Mouse (Mus musculus) small intestine, adult 2 months (tissue): ENCODE measurements around the gene Espl1.
A peak's percentile ranks its signal among the peaks of the same experiment; 100 is the strongest.

Source experiments
- CTCF ChIP-seq: fragments of 200-500 bp; IDR thresholded peaks from 2 replicates; pipeline ENCODE4 v1.5.1; 2012; ENCODE audit warnings: low read depth, mild to moderate bottlenecking, control low read depth, inconsistent platforms, low read length, moderate library complexity, mixed read lengths; ENCODE audit not compliant: insufficient replicate concordance, insufficient read length; ENCODE audit errors: extremely low read depth
- POLR2A ChIP-seq: fragments of 200-500 bp; IDR thresholded peaks from 2 replicates; pipeline ENCODE4 v1.6.1; 2012; ENCODE audit warnings: low read depth, mild to moderate bottlenecking, control low read depth, inconsistent platforms, low read length, moderate library complexity

DNA sequence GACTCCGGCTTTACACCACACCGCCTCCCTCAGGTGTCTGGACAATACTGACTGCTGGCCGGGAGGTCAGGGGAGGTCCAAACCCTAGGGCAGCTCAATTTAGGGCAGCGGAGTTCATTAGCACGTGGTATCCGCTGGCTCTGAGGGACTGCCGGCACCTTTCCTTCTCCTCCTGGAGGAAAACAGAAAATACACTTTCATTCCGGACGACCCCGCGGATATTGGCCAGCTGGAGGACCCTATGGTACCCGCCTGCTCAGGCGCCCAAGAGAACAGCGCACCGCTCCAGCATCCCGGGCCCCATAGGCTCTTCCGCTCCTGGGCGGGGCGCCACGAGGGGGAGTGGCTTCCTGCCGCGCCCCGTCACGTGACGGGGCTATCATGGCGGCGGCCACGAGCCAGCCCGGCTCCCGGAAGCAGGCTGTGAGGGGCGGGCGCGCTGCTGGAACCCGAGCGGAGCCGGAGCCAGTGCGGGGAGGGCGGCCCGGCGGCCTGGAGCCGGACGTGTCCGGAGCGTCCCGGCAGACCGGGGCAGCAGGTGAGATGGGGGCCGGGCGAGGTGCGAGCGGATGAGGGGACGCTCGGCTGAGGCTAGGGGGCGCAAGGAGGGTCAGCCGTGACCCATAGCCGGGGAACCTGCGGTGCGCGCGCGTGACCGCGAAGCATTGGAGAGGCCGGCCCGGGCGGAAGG, 16.8 kb upstream of the Espl1 start, which contains the start of gene Mfsd5:
- no peak for TF ChIP-seq CTCF
- peak; percentile 75 for TF ChIP-seq POLR2A
